In the genomic region with DNA sequence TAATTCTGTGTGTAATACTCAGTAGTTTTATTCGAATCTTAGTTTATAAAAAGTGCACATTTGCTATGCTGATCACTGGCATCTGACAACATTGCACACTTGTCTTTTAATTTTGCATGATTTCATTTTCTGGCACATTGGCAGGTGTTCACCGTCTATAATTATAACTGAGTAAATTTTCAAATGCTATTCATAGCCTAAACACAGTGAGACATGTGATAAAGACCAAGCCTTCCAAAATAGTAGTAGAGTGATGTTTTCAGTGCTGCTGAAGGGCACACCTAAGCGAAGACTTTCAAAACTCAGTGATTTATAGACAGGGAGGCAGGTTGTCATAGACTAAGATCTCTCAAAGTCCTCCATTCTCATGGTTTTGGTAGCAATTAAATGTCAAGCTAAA, we compare ENCODE assay signal across 21 mouse cellular contexts. TPM values are rescaled to one million over a fixed set of nuclear protein-coding genes. Genes with fewer than 3 reads are reported as not detected.
DNase-seq lines count a peak whose midpoint lies in the region; ATAC-seq and TF ChIP-seq lines count a peak whose summit lies in the region.
"Had no signal": no experiment of that assay in that cellular context is flagged by ENCODE, and none has a peak within 500 bp of the region (broad histone marks: within the 10 kb centered on the region; RNA-seq: fewer than 3 reads in every experiment).

No protein-coding gene starts in this region.

- intact Hi-C loops in heart, postnatal 14 days (cut with DNase I), result no loop called here

- peaks cover 3% of the 10 kb centered on the region; the same call in 1 of the 2 replicates for H3K4me1 ChIP-seq in forebrain, postnatal 0 days (ENCODE audit: insufficient read depth)
- H3K4me1 ChIP-seq in forebrain, embryonic 10.5 days, result 0 out of 2 replicates have a peak, but pooled peaks cover 2% of the 10 kb centered on the region
- H3K4me1 ChIP-seq: intestine, embryonic 15.5 days; limb, embryonic 10.5 days had no signal

- no peak for TF ChIP-seq CTCF in forebrain, postnatal 0 days (IDR thresholded peaks at IDR 0.05; ENCODE audit: low read depth)

- no peak overlapping the region for H3K27ac ChIP-seq in forebrain, postnatal 0 days (ENCODE audit: low read depth, low read length)
- no peak overlapping the region for H3K27ac ChIP-seq in forebrain, embryonic 10.5 days
- H3K27ac ChIP-seq: forebrain, embryonic 12.5 days; hindbrain, embryonic 10.5 days; intestine, embryonic 15.5 days; limb, embryonic 10.5 days; liver, embryonic 15.5 days had no signal

- no peak overlapping the region for H3K4me2 ChIP-seq in forebrain, postnatal 0 days (ENCODE audit: low read depth)
- H3K4me2 ChIP-seq: forebrain, embryonic 12.5 days; intestine, embryonic 15.5 days; liver, embryonic 15.5 days had no signal

- no peaks in the 10 kb centered on the region for H3K9me3 ChIP-seq in forebrain, postnatal 0 days (ENCODE audit: low read length)
- H3K9me3 ChIP-seq in forebrain, embryonic 10.5 days, result no peaks in the 10 kb centered on the region
- H3K9me3 ChIP-seq: forebrain, embryonic 12.5 days; hindbrain, embryonic 10.5 days; intestine, embryonic 15.5 days; limb, embryonic 10.5 days; liver, embryonic 15.5 days had no signal

- H3K4me3 ChIP-seq in forebrain, postnatal 0 days (ENCODE audit: low read depth, low read length), result no peak overlapping the region
- H3K4me3 ChIP-seq in forebrain, embryonic 10.5 days, result no peak overlapping the region
- H3K4me3 ChIP-seq: forebrain, embryonic 12.5 days; hindbrain, embryonic 10.5 days; intestine, embryonic 15.5 days; limb, embryonic 10.5 days; liver, embryonic 15.5 days had no signal

- peak; percentile 29; the same call in 1 of the 2 replicates for ATAC-seq in forebrain, postnatal 0 days
- ATAC-seq: hindbrain, embryonic 16.5 days; intestine, embryonic 15.5 days; midbrain, embryonic 16.5 days had no signal

- peak; percentile 31 for DNase-seq in forebrain, postnatal 0 days
- DNase-seq in forebrain, embryonic 10.5 days (ENCODE audit: extremely low spot score, low spot score), result no peak
- DNase-seq in heart, adult 8-10 months (ENCODE audit: low spot score), result peak; percentile 50
- DNase-seq in heart, postnatal 14 days, result no peak
- DNase-seq in A20 (ENCODE audit: low read depth, low spot score), result peak; percentile 78
- DNase-seq in brain, adult 2 months (ENCODE audit: low read depth, low spot score), result peak; percentile 65
- no peak for DNase-seq in embryo, embryonic 9.5 days (ENCODE audit: extremely low spot score)
- DNase-seq: adrenal gland, postnatal 10 days; cerebellum, adult 8-10 months; kidney, adult 8-10 months; kidney, postnatal 10 days; liver; lung, postnatal 4 days; thymus, postnatal 14 days had no signal

- H3K36me3 ChIP-seq in forebrain, postnatal 0 days (ENCODE audit: insufficient read depth), result no peaks in the 10 kb centered on the region
- H3K36me3 ChIP-seq in forebrain, embryonic 10.5 days (replicated peaks), result no peaks in the 10 kb centered on the region
- H3K36me3 ChIP-seq: forebrain, embryonic 12.5 days; hindbrain, embryonic 10.5 days; intestine, embryonic 15.5 days; limb, embryonic 10.5 days; liver, embryonic 15.5 days had no signal

- H3K27me3 ChIP-seq in forebrain, postnatal 0 days (ENCODE audit: insufficient read depth, low read length), result no peaks in the 10 kb centered on the region
- no peaks in the 10 kb centered on the region for H3K27me3 ChIP-seq in forebrain, embryonic 10.5 days (ENCODE audit: poor library complexity, severe bottlenecking)
- H3K27me3 ChIP-seq: forebrain, embryonic 12.5 days; intestine, embryonic 15.5 days; liver, embryonic 15.5 days had no signal

- WGBS in forebrain, postnatal 0 days, result 49% methylated on average over 3 of the region's 3 CpGs
- WGBS in forebrain, embryonic 10.5 days, result 89% methylated on average over 3 of the region's 3 CpGs

- no peak overlapping the region for H3K9ac ChIP-seq in forebrain, postnatal 0 days
- H3K9ac ChIP-seq: forebrain, embryonic 12.5 days; intestine, embryonic 15.5 days; liver, embryonic 15.5 days had no signal

RNA-seq across cellular contexts. Expression of a gene that starts 9.6 kb away (rescaled TPM):
- 43.4 and 44.4 TPM in 2 replicates for total RNA-seq in forebrain, postnatal 0 days (2014; rRNA removed)
- 28.4 and 34.0 TPM in 2 replicates for polyA plus RNA-seq in forebrain, postnatal 0 days (2015; fragmentation: Nextera tagmentation; extraction: Ambion mirVana)
- polyA plus RNA-seq in forebrain, embryonic 10.5 days (2016; fragmentation: Nextera tagmentation; extraction: Ambion mirVana), result 16.0 and 18.4 TPM in 2 replicates
- total RNA-seq in heart, adult 8-10 months (2022), result 100 to 1,000 TPM in 2 of 4 experiments, 10 to 100 TPM in 2; 87.8 to 136 (median 109) TPM
- 100 to 1,000 TPM; 109 to 113 TPM for total RNA-seq in heart, postnatal 14 days (2021)

RNA-seq across cellular contexts. Expression of a gene that starts 9.6 kb away (rescaled TPM):
- total RNA-seq in forebrain, postnatal 0 days (2014; rRNA removed), result 10.3 and 11.7 TPM in 2 replicates
- polyA plus RNA-seq in forebrain, postnatal 0 days (2015; fragmentation: Nextera tagmentation; extraction: Ambion mirVana), result 7.3 and 10.2 TPM in 2 replicates
- polyA plus RNA-seq in forebrain, embryonic 10.5 days (2016; fragmentation: Nextera tagmentation; extraction: Ambion mirVana), result 26.4 and 27.2 TPM in 2 replicates
- 1 to 10 TPM; 2.1 to 4.3 (median 3.0) TPM for total RNA-seq in heart, adult 8-10 months (2022)
- total RNA-seq in heart, postnatal 14 days (2021), result 1 to 10 TPM; 3.5 to 5.6 TPM

Comparison
In these comparisons a context has a peak if more than half of its experiments do, and no peak if none do; other contexts are left out.
1. DNase-seq: peak in forebrain, postnatal 0 days (single experiment), heart, adult 8-10 months (single experiment), A20 (single experiment) and brain, adult 2 months (single experiment); none in forebrain, embryonic 10.5 days (single experiment), heart, postnatal 14 days (0 of 2) and embryo, embryonic 9.5 days (single experiment).